Mouse (Mus musculus) bone marrow, adult 2 months (tissue): Measurements from ENCODE around the gene Cyb561. TPM values are rescaled to one million over a fixed set of nuclear protein-coding genes. Genes with fewer than 3 reads are reported as not detected.

ENCODE experiments used
- H3K27ac ChIP-seq: fragments of 200-500 bp; 2 replicates; pipeline ENCODE4 v1.5.1; 2012; ENCODE audit warnings: low read depth, mild to moderate bottlenecking, control low read depth, inconsistent platforms, low read length; ENCODE audit not compliant: control insufficient read depth, poor library complexity, insufficient read depth
- H3K4me1 ChIP-seq: fragments of 200-500 bp; 2 replicates; pipeline ENCODE4 v1.6.1; 2011; ENCODE audit warnings: low read length; ENCODE audit not compliant: control insufficient read depth, insufficient read depth
- H3K4me3 ChIP-seq: fragments of 200-500 bp; replicated peaks from 2 replicates; pipeline ENCODE3; 2011; ENCODE audit warnings: mild to moderate bottlenecking, low read depth, low read length, control low read depth; ENCODE audit not compliant: control insufficient read depth
- CTCF ChIP-seq: fragments of 200-500 bp; IDR thresholded peaks from 2 replicates; pipeline ENCODE4 v1.5.1; 2011; ENCODE audit warnings: low read length, control low read depth; ENCODE audit not compliant: control insufficient read depth, insufficient read depth
- POLR2A ChIP-seq: fragments of 200-500 bp; IDR thresholded peaks from 2 replicates; pipeline ENCODE4 v1.6.1; 2011; ENCODE audit warnings: low read depth, mild to moderate bottlenecking, control low read depth, low read length, borderline replicate concordance; ENCODE audit not compliant: control insufficient read depth
- WGBS: fragments of 180-500 bp; shearing (Covaris S2); methylation state at CpG from one replicate; pipeline ENCODE4 v1.1.7; 2018; 5-methylcytosine and 5-hydroxymethylcytosine counted together
- polyA plus RNA-seq: library from polyadenylated mRNA; stranded (reverse); fragments of >200 nt; gene quantifications from 2 replicates; pipeline ENCODE4 v1.2.4, GENCODE M21; 2011; ENCODE audit warnings: low replicate concordance; ENCODE audit not compliant: missing spikeins, insufficient read depth, insufficient read length

The Cyb561 gene
- polyA plus RNA-seq, 1 experiment = 1.4 TPM

DNA sequence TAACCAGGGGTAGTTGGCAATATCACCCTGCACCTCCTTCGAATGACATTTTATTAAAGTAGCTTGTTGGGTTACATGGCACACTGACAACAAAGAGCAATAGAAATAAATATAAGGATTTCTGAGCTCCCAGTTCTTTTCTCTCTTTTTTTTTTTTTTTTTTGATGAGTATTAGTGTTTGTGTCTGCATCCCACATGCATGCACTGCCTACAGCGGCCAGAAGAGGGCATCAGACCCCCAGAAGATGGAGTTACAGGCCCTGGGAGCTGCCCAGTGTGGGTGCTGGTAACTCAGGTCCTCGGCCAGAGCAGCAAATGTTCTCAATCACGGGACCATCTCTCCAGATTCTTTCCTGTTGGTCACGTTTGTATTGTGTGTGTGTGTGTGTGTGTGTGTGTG is 11.6 kb upstream of the Cyb561 start:
- no peaks in the 10 kb centered on the region for H3K4me1 ChIP-seq
- no peak overlapping the region for H3K4me3 ChIP-seq
- WGBS = 59% methylated on average over 5 of the region's 5 CpGs
- H3K27ac ChIP-seq = no peak overlapping the region
- TF ChIP-seq POLR2A (no peak), CTCF (no peak)

DNA sequence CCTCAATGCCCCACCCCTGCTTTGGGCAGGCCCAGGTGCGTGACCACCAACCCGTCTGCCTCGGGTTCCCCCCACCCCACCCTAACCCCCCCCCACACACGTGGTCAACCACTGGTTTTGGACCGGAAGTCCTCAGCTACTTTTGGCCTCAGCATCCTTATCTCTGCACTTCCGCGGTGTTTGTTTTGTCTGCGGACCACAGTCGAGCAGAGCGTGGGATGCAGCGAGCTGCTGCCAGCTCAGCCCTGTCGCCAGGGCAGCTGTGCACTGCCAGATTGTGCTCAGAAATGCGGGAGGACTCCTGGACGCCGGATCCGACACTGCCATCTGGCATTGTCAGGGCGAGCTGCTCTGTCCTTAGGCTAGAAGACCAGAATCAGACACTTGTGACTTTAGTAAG is 6.2 kb upstream of the Cyb561 start:
- 8% methylated on average over 17 of the region's 17 CpGs for WGBS
- H3K4me3 ChIP-seq = no peak overlapping the region
- no peak overlapping the region for H3K27ac ChIP-seq
- no peaks in the 10 kb centered on the region for H3K4me1 ChIP-seq
- no peak for TF ChIP-seq POLR2A
- no peak for TF ChIP-seq CTCF

DNA sequence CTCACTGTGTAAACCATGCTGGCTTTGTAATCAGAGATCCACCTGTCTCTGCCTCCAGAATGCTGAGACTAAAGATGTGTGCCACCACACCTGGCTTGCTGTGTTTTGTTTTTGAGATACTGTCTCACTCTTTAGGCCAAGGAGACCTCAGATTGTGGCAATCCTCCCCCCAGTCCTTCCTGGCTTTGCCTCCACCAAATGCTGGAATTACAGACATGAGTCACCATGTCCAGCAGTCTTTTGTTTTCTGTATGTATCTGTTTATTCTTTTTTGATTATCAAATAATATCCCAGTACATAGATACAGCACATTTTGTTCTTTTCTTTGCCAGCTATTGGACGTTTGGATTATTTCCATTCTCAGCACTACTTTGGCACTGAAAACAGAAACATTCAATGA is 5.4 kb upstream of the Cyb561 start:
- no peak overlapping the region for H3K4me3 ChIP-seq
- H3K4me1 ChIP-seq = no peaks in the 10 kb centered on the region
- no peak for TF ChIP-seq POLR2A
- no peak for TF ChIP-seq CTCF
- H3K27ac ChIP-seq = no peak overlapping the region
- WGBS = 38% methylated on average over 1 of the region's 1 CpGs

DNA sequence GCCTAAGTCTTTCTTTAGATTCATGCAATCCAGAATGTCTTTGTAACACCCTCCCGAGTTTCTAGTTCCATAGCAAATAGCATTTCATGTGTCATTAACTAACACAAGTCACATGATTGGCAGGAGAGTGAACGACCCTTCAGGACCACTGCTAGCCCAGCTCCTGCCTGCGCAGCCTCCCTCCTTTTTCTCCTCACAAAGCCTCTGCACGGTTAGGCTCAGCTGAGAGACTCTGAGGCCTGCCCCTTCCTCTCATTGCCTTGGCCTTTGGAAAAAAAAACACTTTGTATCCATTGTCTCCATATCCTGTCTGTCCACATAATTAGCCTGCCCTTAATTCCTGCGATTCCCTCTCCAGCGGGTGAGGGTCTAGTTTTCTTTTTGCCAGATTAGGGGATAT is 4.4 kb upstream of the Cyb561 start:
- Histone ChIP-seq H3K27ac (no peak overlapping the region), H3K4me1 (no peaks in the 10 kb centered on the region), H3K4me3 (no peak overlapping the region)
- WGBS = 69% methylated on average over 6 of the region's 6 CpGs
- TF ChIP-seq CTCF (no peak), POLR2A (no peak)

DNA sequence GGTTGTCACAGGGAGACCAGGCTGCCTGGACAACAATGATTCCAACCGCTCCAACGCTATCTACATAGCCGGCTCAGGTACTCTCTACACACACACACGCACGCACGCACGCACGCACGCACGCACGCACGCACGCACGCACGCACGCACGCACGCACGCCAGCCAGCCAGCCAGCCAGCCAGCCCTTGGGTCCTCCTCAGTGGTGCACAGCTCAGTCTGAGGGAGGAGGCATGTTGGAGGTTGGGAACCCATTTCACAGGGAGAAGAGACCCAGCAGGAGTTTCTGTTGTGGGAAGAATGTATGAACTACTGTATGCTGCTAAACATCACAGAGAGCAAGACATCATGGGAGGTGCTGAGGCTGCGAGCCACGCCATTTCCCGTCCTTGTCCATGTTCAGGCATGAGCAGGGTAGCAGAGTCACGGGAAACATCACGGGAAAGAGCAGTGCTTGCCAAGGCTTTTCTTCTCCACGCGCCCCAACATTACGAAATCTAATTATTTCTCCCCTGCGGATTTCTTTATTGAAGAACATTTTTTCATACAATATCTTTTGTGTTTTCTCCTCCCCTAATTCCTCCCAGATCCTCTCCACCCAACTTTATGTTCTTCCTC is 2.8 kb upstream of the Cyb561 start:
- Histone ChIP-seq H3K4me1 (no peaks in the 10 kb centered on the region), H3K4me3 (no peak overlapping the region), H3K27ac (no peak overlapping the region)
- 88% methylated on average over 28 of the region's 28 CpGs for WGBS
- TF ChIP-seq POLR2A (no peak), CTCF (no peak)

DNA sequence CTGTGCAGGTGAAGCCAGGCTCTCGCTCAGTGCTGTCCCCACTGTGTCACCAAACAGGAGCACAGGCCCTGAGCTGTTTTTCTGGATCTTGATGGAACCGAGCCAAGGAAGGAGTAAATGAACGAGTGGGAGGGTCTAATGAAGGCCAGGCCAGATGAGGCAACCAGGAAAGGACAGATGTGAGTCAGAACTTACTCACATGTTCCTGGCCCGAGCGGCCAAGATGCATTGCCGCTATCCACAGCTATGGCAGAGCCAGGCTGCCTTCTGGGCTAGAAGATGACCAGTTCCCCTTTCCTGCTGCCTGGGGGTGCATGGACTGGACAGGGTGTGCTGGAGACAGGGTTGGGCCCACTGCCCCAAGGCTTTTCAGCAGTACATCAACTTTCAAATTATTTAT is 266 bp upstream of the Cyb561 start:
- WGBS = 72% methylated on average over 6 of the region's 6 CpGs
- TF ChIP-seq CTCF (no peak), POLR2A (no peak)
- no peaks in the 10 kb centered on the region for H3K4me1 ChIP-seq
- no peak overlapping the region for H3K4me3 ChIP-seq
- no peak overlapping the region for H3K27ac ChIP-seq

DNA sequence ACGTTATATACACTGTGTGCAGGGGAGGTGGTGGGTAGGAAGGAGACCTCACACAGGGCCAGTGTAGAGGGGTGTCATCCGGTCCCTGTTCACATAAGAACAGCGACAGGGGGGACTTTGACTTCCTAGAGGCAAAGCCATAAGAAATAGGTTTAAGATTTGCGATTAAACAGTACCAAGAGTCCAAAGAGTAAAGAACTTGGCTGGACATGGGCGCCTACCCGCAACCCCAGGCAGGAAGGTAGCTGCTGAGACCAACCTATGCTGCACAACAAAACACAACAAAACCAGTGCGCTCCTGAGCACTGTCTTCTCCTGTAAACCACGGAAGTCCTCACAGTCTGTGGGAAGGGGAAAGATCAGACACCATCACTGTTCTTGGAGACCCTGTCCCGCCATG is 1.0 kb downstream of the Cyb561 start:
- Histone ChIP-seq H3K27ac (no peak overlapping the region), H3K4me1 (no peaks in the 10 kb centered on the region), H3K4me3 (no peak overlapping the region)
- no peak for TF ChIP-seq CTCF
- no peak for TF ChIP-seq POLR2A
- 86% methylated on average over 9 of the region's 9 CpGs for WGBS

DNA sequence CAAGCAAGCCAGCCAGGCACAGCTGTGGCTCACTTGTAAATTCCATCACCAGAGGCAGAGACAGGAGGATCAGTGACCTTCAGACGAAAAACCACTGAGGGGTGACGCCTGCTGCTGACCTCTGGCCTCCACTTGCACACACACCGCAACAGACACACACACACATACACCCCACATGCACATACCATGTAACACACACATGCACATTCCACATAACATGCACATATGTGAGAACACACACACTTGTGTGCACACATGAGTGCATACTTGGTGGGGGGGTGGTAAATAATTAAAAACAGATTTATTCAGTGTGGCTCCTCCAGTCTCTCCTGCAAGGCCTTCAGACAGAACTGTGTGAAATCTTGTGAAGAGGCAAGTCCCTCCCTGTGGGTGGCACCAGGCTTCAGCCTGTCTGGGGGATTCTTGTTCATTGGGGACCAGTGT is 1.5 kb downstream of the Cyb561 start:
- TF ChIP-seq CTCF (no peak), POLR2A (no peak)
- Histone ChIP-seq H3K4me1 (no peaks in the 10 kb centered on the region), H3K4me3 (no peak overlapping the region), H3K27ac (no peak overlapping the region)
- WGBS = 76% methylated on average over 3 of the region's 3 CpGs

DNA sequence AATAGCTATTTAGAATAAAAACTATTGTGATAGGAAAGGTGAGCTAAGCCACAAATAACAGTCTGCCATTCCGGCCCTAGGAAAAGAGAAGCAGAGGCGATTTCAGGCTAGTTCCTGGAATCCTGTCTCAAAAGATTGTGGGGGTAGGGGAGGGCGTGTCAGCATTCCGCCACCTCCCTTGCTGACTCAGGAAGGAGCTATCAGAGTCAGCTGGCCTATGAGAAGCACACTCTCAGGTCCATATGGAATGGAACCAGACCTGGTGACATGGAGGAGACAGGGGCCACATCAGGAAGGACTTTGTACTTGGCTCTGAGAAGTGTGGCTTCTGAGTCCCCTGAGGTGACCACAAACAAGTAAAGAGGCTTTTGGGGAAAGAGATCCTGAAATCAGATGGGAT is 2.6 kb downstream of the Cyb561 start:
- Histone ChIP-seq H3K27ac (no peak overlapping the region), H3K4me1 (no peaks in the 10 kb centered on the region), H3K4me3 (no peak overlapping the region)
- WGBS = 78% methylated on average over 4 of the region's 4 CpGs
- TF ChIP-seq POLR2A = no peak
- TF ChIP-seq CTCF = no peak
